Mouse (Mus musculus) cortical plate, adult 2 months (tissue): ENCODE measurements around the gene Kcnc4. TPM values are rescaled to one million over a fixed set of nuclear protein-coding genes. Genes with fewer than 3 reads are reported as not detected.

Experiments
- H3K27ac ChIP-seq: fragments of 200-500 bp; 2 replicates; pipeline ENCODE4 v1.5.1; 2012; ENCODE audit warnings: low read length, control low read depth, inconsistent platforms; ENCODE audit not compliant: insufficient read depth
- H3K4me1 ChIP-seq: fragments of 200-500 bp; 2 replicates; pipeline ENCODE4 v1.6.1; 2011; ENCODE audit warnings: low read length; ENCODE audit not compliant: control insufficient read depth, insufficient read depth
- H3K4me3 ChIP-seq: fragments of 200-500 bp; 2 replicates; pipeline ENCODE4 v1.5.1; 2011; ENCODE audit warnings: mild to moderate bottlenecking, low read length, control low read depth; ENCODE audit not compliant: insufficient read depth
- CTCF ChIP-seq: fragments of 200-500 bp; IDR thresholded peaks from 2 replicates; pipeline ENCODE4 v1.5.1; 2011; ENCODE audit warnings: mild to moderate bottlenecking, control low read depth, low read length; ENCODE audit not compliant: insufficient read depth; ENCODE audit errors: extremely low read depth
- POLR2A ChIP-seq: fragments of 200-500 bp; IDR thresholded peaks from 2 replicates; pipeline ENCODE4 v1.6.1; 2011; ENCODE audit warnings: mild to moderate bottlenecking, low read length, control low read depth; ENCODE audit not compliant: insufficient read depth; ENCODE audit errors: extremely low read depth
- polyA plus RNA-seq: library from polyadenylated mRNA; depleted of rRNA; stranded (reverse); fragments of >200 nt; gene quantifications from 2 replicates; pipeline ENCODE4 v1.2.3, GENCODE M21; 2012

Gene Kcnc4
- polyA plus RNA-seq, 1 experiment: 72.7 TPM

DNA sequence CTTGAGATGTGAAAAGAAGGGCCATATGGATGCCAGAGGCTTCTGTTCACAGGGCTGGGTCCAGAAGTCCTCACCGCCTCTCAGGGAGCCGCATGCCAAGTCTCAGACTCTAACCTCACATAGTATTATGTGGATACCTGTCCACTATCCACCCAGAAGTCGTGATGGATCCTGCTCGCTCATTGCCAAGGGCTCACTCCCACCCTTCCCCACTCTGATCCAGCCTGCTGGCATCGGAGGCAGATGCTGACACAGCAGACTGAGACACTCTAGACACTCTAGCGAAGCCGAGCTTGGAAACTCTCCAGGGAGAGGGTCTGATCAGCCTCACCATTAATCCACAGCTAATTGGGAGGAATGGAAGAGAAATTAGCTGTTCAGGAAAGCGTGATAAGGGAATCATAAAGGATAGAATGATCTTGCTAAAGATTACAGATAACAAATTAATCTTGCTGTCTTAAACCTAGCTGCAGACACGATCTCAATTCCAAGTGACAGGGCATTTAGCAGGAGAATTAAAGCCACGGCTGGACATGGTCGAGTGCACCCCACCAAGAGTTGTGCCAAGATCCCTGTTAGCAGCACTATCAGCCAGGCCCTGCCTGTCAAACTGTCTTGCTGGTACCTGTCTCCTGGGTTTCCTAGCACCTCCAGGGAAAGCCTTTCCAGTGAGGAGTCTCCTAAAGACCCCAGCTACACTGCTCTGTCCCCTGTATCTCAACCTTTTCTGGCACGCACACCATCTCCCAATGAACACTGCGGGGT lies 36.9 kb upstream of the Kcnc4 start:
- TF ChIP-seq POLR2A (no peak), CTCF (no peak)
- Histone ChIP-seq H3K4me3 (no peak overlapping the region), H3K4me1 (peaks cover 9% of the 10 kb centered on the region), H3K27ac (no peak overlapping the region)

DNA sequence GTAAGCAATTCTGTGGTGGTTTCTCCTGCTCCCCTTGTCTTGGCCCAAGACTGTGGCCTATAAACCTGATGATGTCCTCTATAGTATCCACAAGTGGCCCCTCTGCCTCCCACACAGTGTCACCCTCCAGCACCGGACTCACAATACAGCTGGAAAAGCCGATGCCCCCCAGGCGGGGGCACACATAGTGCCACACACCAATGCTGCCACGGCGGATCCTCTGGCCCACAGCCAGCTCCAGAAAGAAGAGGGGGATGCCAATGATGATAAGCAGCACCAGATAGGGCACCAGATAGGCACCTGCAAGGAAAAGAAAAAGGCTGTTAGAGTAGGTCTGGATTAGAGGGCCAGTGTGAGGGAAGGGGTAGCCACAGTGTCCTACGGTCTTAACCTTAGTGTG lies 36.2 kb upstream of the Kcnc4 start:
- Histone ChIP-seq H3K4me3 (no peak overlapping the region), H3K27ac (no peak overlapping the region), H3K4me1 (peaks cover 7% of the 10 kb centered on the region)
- TF ChIP-seq POLR2A (no peak), CTCF (no peak)

DNA sequence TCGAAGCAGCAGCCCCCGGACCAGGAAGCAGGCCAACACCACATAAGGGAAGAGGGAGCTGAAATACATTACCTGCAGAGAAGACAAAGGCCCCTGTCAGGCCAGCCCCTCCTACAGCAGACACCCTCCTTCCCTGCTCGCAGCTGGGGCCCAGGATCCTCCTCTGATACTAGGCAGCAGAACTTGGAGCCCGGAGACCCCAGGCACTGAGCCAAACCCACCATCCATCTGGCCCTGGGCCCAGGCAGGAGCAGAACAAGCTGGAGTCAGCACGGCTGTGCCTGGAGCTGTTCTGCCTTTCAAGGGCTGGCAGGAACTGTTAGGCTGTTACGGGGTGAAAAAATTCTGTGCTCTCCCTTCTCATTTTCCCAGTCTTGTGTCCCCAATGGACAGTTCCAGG lies 32.1 kb upstream of the Kcnc4 start:
- TF ChIP-seq POLR2A (no peak), CTCF (no peak)
- H3K27ac ChIP-seq: 0 out of 2 replicates have a peak overlapping the region, but pooled peaks have one; percentile 31
- peaks cover 3% of the 10 kb centered on the region for H3K4me1 ChIP-seq
- H3K4me3 ChIP-seq: no peak overlapping the region

GRCm38 (mm10) chr3:107488637-107489036 lies 29.3 kb upstream of the Kcnc4 start:
- no peak overlapping the region for H3K4me3 ChIP-seq
- no peak overlapping the region for H3K27ac ChIP-seq
- TF ChIP-seq CTCF: no peak
- H3K4me1 ChIP-seq: peaks cover 3% of the 10 kb centered on the region

GRCm38 (mm10) chr3:107483290-107483689 lies 23.9 kb upstream of the Kcnc4 start:
- TF ChIP-seq CTCF: peak; percentile 23; the same call in 1 of the 2 replicates
- TF ChIP-seq POLR2A: no peak
- Histone ChIP-seq H3K27ac (no peak overlapping the region), H3K4me3 (no peak overlapping the region), H3K4me1 (no peaks in the 10 kb centered on the region; the same call in none of the 2 replicates)

DNA sequence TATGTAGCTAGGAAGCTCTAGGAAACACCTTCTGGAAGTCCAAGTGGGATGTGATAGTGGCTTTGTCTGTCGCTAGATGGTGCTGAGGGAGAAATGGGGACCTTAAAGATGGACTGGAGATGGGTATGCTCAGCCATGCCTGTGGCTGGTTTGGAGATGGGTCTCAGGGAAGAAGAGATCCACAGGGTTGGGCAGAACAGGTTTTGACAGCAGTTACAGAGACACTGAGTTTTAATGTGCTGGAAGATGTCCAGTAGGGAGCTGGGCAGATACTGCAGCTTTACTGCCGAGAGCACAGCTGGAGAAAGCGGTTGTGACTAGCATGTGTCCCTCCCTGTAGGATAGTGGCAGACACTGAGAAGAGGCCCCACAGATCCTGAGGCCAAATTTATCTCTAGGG lies 21.3 kb upstream of the Kcnc4 start:
- TF ChIP-seq CTCF: no peak
- no peak for TF ChIP-seq POLR2A
- Histone ChIP-seq H3K27ac (no peak overlapping the region), H3K4me3 (no peak overlapping the region), H3K4me1 (no peaks in the 10 kb centered on the region; the same call in 1 of the 2 replicates)

DNA sequence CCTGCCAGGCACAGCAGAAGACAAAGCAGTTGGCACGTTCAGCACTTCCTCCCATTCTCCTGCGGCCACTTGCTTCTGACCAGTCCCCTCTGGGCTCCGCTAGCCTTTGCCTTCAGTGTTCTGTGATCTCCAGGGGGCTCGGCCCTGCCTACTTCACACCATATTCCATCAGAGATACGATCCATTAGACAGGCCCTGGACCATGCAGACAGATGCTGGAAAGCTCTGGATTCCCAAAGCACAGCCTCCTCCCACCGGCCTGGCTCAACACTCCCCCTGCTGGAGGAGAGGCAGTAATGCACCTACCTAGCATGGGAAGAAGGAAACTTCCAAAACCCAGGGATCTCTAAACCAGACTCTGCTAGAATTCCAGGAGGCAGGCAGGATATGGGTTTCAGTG lies 12.8 kb upstream of the Kcnc4 start:
- Histone ChIP-seq H3K4me1 (peaks cover 10% of the 10 kb centered on the region), H3K27ac (no peak overlapping the region), H3K4me3 (no peak overlapping the region)
- TF ChIP-seq POLR2A (no peak), CTCF (peak; percentile 96)

DNA sequence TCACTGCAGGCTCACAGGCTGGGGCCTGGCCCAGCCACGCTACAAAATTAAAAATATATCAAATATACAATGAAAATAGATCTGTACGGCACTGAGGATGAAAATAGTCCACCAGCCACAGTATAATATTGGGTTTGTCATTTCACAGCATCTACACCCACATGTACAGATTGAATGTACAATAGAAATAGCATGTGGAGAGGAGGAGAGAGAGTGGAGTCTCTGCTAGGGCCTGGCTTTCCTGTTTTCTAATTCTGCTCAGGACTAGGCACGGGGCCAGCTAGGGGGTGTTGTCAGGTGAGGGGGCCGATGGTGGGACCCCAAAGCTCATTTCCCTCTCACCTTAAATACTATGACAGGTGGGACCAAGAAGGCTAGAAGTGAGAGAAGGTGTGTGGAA lies 9.7 kb upstream of the Kcnc4 start:
- Histone ChIP-seq H3K4me1 (peaks cover 10% of the 10 kb centered on the region), H3K27ac (peak overlapping the region; percentile 76), H3K4me3 (no peak overlapping the region)
- TF ChIP-seq CTCF: no peak
- TF ChIP-seq POLR2A: no peak

DNA sequence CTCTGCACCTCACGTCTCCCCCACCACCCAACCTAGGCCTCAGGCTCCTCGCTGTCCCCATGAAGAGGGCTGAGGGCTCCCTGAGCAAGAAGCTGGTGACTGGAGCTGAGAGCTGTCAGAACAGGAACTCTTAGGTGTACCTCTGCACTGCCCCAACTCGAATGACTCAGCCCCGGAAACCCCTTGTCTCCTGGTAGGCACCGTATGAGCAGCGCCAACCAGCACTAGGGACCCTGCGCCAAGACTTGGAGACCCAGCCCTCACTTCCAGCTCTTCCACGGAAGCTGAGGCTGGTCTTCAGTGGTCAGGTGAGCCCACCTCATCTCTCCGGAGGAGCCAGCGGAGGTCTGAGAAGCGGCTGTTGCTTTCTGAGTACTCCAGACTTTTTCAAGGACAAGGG lies 8.8 kb upstream of the Kcnc4 start:
- peaks cover 10% of the 10 kb centered on the region for H3K4me1 ChIP-seq
- H3K27ac ChIP-seq: peak overlapping the region; percentile 66
- TF ChIP-seq POLR2A (no peak), CTCF (no peak)
- no peak overlapping the region for H3K4me3 ChIP-seq

DNA sequence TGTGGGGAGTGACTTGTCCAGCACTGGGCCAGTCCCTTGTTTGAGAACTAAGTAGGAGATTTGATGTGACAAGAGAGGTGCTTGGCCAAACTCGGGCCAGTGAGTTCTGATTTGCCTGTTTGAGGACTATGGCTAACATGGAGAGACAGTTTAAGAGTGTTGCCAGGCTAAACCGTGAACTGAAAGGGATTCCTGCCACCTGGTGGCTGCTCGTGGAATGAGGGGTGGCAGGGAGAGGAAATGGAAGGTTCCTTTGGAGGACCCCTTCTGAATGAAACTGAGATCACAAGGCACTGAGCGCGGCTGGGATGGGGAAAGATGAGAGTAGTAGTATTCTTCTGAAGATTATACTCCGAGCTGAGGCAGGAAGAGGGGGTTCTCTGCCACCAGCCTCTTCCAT lies 7.2 kb upstream of the Kcnc4 start:
- H3K27ac ChIP-seq: no peak overlapping the region
- TF ChIP-seq CTCF (peak; percentile 91), POLR2A (0 out of 2 replicates have a peak, but pooled peaks have one; percentile 4)
- no peak overlapping the region for H3K4me3 ChIP-seq
- H3K4me1 ChIP-seq: peaks cover 10% of the 10 kb centered on the region
